Mouse (Mus musculus): ENCODE data around the gene Efna1.

The Efna1 gene

GRCm38 (mm10) chr3:89244158-89244981 is 36.6 kb downstream of the Efna1 start:
- DNase-seq (ENCODE audit: low spot score) = no peak

GRCm38 (mm10) chr3:89243609-89244008 is 37.3 kb downstream of the Efna1 start:
- no peak for DNase-seq (ENCODE audit: low spot score)

- DNase-seq (ENCODE audit: low spot score) = no peak
Measured at GRCm38 (mm10) chr3:89242331-89242895, 38.5 kb downstream of the Efna1 start.

GRCm38 (mm10) chr3:89238494-89238893 is 42.4 kb downstream of the Efna1 start:
- DNase-seq (ENCODE audit: low spot score) = no peak

GRCm38 (mm10) chr3:89237682-89238081 is 43.3 kb downstream of the Efna1 start:
- no peak for DNase-seq (ENCODE audit: low spot score)

- no peak for DNase-seq (ENCODE audit: low spot score)
Measured at GRCm38 (mm10) chr3:89236516-89236915, 44.4 kb downstream of the Efna1 start.

GRCm38 (mm10) chr3:89233562-89234110 is 47.3 kb downstream of the Efna1 start:
- no peak for DNase-seq (ENCODE audit: low spot score)

GRCm38 (mm10) chr3:89232614-89233013 is 48.3 kb downstream of the Efna1 start:
- DNase-seq (ENCODE audit: low spot score) = no peak

- no peak for DNase-seq (ENCODE audit: low spot score)
Measured at GRCm38 (mm10) chr3:89231772-89232275, 49.1 kb downstream of the Efna1 start.

GRCm38 (mm10) chr3:89231345-89231744 is 49.6 kb downstream of the Efna1 start:
- DNase-seq (ENCODE audit: low spot score) = no peak

- DNase-seq (ENCODE audit: low spot score) = no peak
Measured at GRCm38 (mm10) chr3:89230561-89230960, 50.4 kb downstream of the Efna1 start.

GRCm38 (mm10) chr3:89229276-89229675 is 51.7 kb downstream of the Efna1 start:
- DNase-seq (ENCODE audit: low spot score) = no peak

GRCm38 (mm10) chr3:89228836-89229235 is 52.1 kb downstream of the Efna1 start, which contains the start of gene Muc1:
TSS of gene Muc1 (plus strand) at chr3:89229057.
- DNase-seq (ENCODE audit: low spot score) = no peak

- no peak for DNase-seq (ENCODE audit: low spot score)
Measured at GRCm38 (mm10) chr3:89228180-89228549, 52.8 kb downstream of the Efna1 start.

- DNase-seq (ENCODE audit: low spot score) = peak; percentile 89
Measured at GRCm38 (mm10) chr3:89227307-89228179, 53.4 kb downstream of the Efna1 start.

GRCm38 (mm10) chr3:89226900-89227299 is 54.0 kb downstream of the Efna1 start, which contains the start of gene Mtx1:
TSS of gene Mtx1 (minus strand) at chr3:89227088.
- no peak for DNase-seq (ENCODE audit: low spot score)

- DNase-seq (ENCODE audit: low spot score) = no peak
Measured at GRCm38 (mm10) chr3:89226361-89226760, 54.6 kb downstream of the Efna1 start.

- DNase-seq (ENCODE audit: low spot score) = no peak
Measured at GRCm38 (mm10) chr3:89225918-89226317, 55.0 kb downstream of the Efna1 start.

GRCm38 (mm10) chr3:89225321-89225815 is 55.6 kb downstream of the Efna1 start:
- DNase-seq (ENCODE audit: low spot score) = no peak

GRCm38 (mm10) chr3:89224796-89225195 is 56.1 kb downstream of the Efna1 start:
- DNase-seq (ENCODE audit: low spot score) = no peak
